Mouse (Mus musculus): ENCODE data around the gene Tbx1. TPM values are rescaled to one million over a fixed set of nuclear protein-coding genes. Genes with fewer than 3 reads are reported as not detected.

Gene Tbx1
- 0.76 and 2.5 TPM in 2 replicates for polyA plus RNA-seq (2012; rRNA removed)

DNA sequence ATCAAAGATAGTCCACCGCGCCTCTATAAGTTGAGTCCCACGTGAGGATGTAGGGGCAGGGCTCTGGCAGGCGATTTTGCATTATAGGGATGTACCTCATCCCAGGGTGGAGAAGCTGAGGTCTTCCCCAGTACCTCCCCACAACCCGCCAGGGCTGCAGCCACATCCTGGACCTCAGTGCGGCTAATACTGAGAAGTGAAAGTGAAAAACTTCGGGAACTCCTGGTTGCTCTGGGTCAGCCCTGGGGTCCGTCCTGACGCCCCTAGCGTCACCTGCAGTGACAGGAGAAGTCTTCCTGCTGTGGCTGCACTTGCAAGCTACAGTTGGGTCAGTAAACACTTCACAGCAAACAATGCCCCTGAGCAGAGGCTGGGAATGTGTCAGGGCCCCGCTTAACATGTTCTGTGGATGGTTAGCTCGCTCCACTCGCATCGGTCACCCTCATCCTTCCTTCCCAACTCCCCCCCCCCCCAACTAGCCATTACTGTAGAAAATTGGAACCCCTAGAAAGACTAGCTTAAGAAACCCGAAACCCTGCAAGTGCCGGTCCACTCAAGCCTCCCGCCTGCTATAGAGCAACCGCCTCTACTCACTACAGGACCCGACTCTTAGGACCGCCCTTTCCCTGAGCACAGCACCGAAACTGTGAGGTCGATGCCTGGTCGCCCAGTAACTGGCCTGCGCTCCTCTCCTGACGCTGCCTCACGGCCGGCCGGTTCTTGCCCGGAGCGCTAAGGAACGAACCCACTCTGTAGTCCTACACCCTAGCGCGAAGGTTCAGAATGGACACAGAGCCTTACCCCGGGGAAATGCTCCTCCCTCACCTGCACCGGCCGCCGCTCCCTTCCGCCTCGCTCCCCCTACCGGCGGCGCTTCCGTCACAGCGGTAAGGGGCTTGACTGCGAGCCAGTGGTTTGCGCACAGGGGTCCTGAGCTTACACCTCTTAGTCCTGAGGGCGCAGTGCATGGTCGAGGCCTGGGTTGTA is at the start of gene Tbx1:
Gene Tbx1, minus strand, starts transcription at position 868 of the 987 bp plus-strand sequence.
- DNase-seq (ENCODE audit: low read depth): no peak

DNA sequence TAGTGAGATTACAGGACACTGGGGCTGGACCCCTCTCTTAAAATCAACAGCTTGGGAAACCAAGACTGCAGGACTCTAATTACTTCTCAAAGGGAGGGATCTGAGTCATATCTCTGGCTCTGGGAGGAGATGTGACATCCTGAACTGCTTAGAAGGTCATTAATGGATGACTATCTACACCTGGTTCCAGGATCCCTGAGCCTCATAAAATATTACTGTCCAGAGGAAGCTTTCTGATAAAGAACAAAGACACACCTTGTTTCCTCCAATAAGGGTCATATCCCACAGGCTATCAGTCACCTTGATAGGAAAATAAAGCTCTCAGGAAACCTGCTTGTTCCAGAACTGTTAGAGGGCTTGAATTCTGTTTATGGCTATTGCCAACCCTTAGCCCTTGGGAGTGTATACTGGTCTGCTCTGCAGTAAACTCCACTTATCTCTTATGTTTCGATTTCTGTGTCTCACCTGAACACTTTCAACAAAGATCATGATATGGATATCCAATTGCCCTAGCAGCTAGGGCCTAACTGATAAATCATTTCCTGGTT is 49.0 kb upstream of the Tbx1 start:
- DNase-seq (ENCODE audit: low read depth): no peak

DNA sequence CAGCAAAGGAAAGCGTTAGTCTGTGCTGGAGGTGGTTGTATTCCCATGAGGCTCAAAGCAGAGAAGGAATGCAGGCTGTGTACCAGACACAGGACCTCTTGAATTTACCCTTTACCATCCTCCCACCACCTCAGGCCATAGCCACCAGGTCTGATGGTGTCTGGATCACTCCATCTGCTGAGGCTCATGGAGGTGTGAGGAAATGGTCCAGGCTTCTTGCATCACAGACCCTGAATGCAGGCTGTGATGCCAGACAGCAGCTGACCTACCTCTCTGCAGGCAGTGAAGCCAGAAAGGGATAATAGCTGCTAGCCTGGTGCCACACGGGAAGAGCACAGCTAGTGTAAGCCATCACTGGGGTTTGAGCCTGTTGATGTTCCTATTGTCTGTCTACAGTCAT is 47.9 kb upstream of the Tbx1 start:
- no peak for DNase-seq (ENCODE audit: low read depth)

DNA sequence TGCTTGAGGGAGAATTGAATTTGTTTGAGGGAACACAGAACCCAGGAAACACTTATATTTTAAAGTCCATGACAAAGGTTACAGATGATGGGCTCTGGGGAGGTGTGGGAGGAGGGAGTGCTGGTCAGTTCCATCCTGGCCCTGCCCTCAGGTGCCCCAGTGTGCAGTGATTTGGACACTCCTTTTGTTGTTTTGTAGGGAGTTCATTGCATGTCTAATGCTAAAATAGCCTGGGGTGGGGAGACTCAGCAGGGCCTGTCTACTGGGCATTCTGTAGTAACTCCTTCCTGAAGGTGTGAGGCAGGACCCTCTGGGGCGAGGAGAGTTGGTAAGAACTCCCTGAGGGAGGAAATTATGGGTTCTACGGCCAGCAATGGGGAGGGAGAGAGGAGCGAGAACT is 46.3 kb upstream of the Tbx1 start:
- no peak for DNase-seq (ENCODE audit: low read depth)

DNA sequence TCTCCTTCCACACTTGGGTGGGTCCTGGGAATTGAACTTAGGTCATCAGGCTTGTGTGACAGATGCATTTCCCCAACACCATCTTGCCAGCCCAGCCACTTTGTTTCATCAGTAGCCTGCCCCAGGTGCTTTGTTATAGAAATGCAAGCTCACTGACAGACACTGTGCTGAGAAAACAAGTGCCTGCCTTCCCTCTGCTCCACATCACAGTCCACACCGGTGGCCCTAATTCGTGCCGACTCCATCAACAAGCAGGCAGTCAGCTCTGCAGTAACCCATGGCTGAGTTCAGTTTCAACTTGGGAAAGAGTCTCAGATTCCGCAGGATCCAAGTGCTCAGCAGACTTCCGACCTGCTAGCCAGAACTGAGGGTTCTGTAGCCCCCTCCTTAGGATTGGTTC is 45.9 kb upstream of the Tbx1 start:
- no peak for DNase-seq (ENCODE audit: low read depth)

DNA sequence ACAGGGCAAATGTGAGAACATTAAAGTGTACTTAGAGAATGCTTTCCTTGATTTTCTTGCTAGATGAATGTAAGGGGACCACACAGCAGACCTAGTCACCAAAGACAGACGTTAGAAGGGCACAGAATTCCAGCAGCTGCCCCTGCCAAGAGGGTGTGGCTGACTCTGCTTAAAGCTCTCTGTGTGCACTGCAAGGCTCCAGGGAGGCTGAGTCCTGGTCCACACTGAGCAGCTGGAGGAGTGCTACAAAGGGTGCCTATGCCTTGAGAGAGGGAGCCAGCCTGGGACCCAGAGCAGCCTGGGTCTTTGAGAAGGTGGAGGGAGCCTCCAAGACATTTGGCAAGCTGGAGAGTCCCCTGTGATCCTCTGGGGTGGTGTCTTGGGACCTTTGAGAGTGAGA is 42.9 kb upstream of the Tbx1 start:
- no peak for DNase-seq (ENCODE audit: low read depth)

DNA sequence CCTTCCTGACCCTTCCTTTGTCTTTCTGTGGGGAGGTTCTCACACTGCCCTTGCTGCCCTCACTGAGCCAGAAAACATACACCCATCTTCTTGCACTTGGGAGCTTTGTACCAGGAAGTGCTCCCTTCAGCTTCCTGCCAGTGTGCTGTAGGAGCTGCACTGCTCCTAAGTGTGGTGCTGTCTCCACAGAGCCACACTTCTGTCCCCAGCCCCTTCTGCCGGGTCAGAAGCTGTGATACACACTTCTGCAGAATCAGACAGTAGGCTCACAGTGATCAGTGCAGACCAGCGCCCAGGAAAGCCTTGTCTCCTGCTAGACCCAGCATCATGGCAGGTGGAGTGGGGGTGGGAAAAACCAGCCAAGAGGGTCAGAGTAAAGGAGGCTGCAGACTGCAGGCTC is 42.3 kb upstream of the Tbx1 start:
- no peak for DNase-seq (ENCODE audit: low read depth)

DNA sequence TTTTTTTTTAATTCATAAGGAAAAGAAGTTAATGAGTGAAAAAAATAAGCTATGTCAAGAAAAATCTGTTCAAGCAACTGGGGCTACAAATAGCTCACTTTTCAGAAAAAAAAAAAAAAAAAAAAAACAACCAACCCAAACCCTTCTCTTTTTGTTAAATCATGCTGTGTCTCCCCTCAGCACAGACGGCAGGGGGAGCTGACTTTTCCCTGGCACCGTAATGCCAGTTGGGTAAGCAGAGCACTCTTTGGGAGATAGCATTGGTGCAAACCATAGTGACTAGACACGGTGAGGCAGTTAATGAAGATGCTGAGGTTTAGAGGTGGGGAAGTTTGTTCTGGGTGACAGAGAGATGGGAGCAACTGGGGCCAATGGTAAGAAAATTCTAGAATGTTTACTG is 41.6 kb upstream of the Tbx1 start:
- DNase-seq (ENCODE audit: low read depth): no peak

DNA sequence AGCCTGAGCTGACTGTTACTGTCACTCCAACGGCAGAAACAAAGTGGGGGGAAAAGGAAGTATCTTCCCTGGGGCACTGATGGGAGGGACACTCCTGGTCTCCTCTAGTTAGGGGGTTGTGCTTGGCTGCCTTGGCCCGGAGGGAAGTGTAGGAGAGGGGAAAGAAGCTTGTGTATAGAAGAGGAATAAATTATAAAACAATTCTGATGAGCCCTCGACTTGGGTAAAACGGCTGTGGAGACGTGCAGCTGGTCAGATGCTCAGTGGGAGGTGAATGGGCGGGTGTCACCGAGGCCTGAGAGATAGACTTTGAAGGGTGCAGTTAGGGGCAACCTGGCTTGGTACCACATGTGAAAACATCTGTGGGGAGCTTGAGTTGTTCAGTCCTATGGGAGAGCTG is 40.7 kb upstream of the Tbx1 start:
- no peak for DNase-seq (ENCODE audit: low read depth)

DNA sequence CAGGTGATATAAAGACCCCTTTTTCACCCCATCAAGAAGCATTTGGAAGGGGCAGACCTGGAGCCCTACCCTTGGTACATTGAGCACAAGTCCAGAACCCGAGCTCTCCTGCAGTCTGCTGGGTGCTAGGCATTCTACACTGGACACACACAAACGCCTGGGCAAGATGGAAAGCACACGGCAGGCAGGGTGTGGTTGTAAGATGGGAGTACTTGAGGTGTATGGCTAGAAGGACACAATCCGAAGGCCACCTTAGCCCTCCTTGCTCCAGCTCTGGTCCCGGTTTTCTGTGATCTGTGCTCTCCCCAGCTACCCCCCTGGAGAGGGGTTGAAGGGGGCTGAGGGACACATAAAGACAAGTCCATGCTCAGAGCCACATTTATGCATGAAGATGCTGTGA is 39.8 kb upstream of the Tbx1 start:
- DNase-seq (ENCODE audit: low read depth): no peak

DNA sequence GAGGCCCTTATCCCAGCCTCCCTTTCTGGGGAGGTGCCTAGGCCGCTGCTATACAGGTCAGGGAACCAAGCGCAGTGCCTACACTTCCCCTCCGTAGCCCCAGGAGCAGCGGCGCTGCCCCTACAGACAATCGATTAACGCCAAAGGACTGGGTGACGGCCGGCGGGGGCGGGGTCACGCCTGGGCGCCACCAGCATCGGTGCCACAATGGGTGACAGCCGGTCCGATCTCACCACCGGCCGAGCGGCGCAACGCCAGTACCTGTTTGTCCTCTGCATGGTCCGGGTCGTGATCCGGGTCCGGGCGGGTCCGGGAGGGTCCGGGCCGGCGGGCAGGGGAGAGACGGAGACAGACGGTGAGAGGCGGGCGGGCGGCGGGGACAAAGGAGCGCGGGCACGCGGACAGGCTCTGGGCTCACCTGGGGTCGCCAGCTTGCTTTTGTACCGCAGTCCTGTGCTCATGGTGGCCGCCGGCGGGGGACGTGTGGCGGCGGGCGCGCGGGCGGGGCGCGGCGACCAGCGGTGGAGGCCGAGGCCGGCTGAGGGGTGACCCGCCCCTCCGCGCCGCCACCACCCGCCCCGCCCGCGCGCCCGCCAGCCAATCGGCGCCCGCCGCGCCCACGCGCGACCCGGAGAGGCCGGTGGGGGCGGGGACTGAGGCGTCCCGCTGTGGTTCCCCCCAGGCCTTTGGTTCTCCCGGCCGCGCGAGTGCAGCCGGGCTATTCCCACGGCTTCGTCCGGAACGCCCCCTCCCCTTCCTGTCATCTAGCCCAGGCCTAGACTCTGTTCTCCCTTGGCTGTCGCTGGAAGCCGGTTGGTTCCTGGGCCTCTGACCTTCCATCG is 39.1 kb upstream of the Tbx1 start, which contains the start of gene Sept5:
Gene Sept5, minus strand, starts transcription at position 565 of the 842 bp plus-strand sequence.
- DNase-seq (ENCODE audit: low read depth): no peak

DNA sequence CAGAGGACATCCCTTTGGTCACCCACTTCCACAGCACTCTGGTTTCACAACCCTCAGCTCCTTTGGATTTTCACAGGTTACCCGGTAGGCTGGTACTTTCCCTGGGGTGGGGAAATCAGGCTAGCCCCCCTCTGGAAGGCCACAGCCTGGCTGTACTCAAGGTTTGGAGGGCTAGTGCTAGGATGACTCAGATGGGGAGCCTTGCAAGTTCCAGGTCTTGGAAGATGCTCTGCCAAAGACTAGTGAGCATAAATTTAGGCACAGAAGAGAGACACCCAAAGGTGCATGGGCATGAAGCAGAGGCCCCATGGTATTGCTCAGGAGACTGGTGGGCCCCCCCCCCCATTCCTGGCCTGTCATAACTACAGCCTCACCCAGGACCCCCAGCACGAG is 38.5 kb upstream of the Tbx1 start:
- no peak for DNase-seq (ENCODE audit: low read depth)

DNA sequence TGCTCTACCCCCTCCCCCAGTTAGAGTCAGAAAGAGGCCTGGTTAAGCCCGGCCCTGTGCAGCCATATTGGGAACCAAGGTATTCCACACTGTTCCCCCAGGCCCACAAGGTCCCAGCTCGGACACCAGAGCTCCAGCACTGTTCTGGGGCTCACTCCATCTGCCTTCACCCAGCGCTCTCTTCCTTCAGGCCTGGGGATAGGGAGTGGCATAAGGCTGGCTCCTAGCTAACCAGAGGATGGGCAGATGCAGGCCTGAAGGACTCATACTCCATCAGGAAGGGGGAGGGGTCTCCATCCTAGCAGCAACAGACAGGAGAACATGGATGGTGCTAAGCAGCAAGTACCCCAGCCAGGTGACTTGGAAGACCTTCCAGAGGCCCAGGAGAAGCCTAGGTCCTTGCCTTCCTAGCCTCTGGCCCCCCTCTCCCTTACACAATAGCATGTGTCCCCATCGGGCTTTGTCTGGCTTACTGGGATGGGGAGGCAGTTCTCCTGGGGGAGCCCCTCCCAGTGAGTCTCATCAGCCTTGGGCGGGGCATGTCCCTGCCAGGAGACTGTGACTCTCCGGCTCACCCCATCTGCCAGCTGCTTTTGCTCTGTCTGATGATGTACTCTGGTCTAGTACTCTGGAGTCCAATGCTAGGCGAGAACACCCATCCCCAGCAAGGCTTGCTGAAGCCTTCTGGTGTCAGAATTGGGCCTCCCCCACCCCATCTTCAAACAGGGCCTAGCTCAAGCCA is 37.9 kb upstream of the Tbx1 start:
- DNase-seq (ENCODE audit: low read depth): no peak

DNA sequence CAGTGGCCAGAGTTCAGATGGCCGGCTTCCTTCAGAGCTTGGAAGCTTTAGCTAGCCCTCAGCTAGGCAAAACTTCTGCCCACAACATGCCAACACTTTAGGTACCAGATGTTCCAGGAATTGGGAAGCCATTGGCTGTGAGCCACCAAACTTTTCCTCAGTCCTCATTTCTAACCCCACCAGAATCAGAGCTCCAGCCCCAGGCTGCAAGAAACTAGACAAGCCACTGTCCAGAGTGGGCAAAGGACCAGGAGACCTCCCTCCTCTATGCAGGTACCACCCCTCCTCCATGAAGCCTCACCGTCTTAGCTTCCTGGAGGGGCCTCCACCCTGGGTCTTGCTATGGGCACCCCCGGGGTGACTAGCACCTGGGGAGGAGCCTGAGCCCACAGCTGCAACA is 36.7 kb upstream of the Tbx1 start:
- no peak for DNase-seq (ENCODE audit: low read depth)

DNA sequence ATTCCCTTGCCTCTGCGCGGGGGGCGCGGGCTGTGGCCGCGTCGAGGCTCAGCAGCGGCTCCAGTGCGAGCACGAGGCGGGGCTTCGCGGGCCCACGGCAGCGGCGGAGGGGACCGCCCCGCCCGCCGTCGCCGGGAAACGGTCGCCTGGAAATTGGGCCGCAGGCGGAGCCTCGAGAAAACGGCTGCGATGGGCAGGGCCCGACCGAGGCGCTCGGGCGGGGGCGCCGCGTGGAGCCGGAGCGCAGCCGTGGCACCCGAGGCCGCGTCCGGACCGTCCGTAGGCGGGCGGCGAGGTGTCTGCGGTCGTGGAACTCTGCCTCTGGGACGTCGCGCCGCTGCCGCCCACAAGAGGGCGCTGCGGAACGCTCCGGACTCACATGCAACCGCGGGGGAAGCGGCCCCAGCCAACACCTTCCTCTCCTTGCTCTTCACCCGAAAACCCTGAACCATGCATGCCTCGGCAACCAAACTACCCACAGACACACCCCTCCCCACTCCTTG is 36.0 kb upstream of the Tbx1 start, which contains the start of gene Gm49601:
Gene Gm49601, minus strand, starts transcription at position 52 of the 503 bp plus-strand sequence.
- no peak for DNase-seq (ENCODE audit: low read depth)

DNA sequence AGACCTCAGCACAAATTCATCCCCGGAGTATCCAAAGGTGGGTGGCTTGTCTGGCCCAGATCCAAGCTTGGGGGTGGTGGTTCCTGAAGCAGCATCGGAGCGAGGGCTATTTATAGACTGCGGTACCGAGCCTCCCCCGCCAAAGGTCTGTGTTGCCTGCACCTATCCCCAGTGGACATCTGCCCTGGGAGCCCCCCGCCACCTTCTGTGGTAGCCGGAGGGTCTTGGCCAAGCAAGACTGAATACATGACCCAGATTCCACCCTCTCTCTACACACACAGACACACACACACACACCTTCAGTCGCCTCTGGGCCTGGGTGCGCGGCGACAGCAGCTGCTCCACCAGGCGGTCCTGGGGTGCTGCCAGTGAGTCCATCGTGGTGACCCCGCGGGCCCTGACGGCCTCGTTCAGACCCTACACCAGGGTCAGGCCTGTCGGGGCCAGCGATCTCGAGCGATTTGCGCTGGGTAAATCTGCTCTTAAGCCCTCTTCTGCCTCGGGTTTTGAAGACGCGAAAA is 35.4 kb upstream of the Tbx1 start:
- no peak for DNase-seq (ENCODE audit: low read depth)

DNA sequence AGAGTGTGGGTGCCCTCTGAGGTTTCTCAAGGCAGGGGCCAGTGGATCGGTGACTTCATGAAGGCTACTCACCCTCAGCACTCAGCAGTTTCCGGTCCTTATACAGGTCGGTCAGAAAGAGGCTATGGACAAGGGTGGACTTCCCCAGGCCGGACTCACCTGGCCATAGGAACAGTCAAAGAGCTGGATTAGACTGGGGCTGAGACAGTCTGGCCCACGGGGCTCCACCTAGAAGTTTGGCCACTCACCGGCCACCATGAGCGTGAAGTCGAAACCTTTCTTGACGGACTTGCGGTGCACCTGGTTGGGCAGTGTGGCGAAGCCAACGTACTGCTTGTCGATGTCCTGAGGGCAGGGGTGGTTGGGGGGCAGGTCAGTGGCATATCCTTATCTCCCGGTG is 34.6 kb upstream of the Tbx1 start:
- DNase-seq (ENCODE audit: low read depth): no peak

DNA sequence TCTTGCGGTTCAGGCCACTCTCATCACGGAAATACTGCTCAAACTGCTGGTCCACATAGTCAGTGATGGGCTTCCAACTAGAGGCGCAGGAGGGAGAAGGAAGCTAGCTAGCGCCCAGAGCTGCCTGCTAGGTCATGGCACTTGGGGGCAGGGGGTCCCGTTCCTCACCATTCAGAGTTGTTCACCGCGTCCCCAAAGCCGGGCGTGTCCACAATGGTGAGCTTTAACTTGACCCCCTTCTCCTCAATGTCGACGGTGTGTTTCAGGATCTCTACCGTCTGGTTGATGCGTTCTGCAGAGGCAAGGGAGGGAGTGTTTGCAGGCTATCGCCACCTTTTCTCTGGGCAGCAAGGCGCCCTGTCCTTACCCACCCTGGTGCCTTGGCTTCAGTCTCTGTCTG is 34.2 kb upstream of the Tbx1 start:
- no peak for DNase-seq (ENCODE audit: low read depth)

DNA sequence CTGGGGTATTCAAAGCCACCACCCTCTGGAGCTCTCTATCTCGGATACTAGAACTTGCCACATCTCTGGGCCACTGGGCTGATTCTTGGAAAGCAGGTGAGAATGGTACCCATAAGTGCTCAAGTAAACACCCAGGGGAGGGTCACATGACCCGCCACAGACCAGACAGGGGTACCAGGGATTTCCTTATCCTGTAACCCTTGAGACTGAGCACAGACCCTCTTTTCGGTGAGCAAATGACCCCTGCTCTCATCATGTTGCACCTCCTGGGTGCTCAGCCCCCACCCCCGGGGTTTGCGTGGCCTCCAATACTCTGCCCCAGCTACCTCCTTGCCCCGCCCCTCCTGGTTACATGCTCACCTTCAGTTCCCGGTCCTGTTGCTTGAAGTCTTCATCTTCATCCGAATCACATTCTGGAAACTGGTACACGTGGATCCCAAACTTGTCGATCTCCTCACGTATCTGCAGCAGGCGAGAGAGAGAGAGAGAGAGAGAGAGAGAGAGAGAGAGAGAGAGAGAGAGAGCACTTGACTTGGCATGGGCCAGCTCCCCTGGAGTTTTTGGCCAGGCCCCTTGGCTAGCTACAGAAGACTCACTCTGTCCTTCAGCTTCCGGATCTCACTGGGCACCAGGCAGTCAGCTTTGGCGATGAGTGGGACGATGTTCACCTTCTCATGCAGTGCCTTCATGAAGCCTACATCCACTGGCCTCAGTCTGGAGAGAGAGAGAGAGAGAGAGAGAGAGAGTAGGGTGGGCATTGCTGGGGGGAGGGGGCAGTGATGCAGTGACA is 33.5 kb upstream of the Tbx1 start:
- no peak for DNase-seq (ENCODE audit: low read depth)

All from gonadal fat pad, adult 2 months (tissue).